Mouse (Mus musculus) forebrain, embryonic 16.5 days (tissue): ENCODE measurements around the gene Fgfr2. TPM values are rescaled to one million over a fixed set of nuclear protein-coding genes. Genes with fewer than 3 reads are reported as not detected.

Source experiments
- ATAC-seq: fragments of 200-750 bp; cut with Nextera tagmentation; 2 replicates; pipeline ENCODE4 v1.8.0; 2017; ENCODE audit warnings: mild to moderate bottlenecking, moderate library complexity
- H3K27ac ChIP-seq: fragments of 300-500 bp; sonication (generic); 2 replicates; pipeline ENCODE4 v1.5.1; 2014; ENCODE audit warnings: low read length, control low read depth
- H3K27me3 ChIP-seq: fragments of 300-500 bp; sonication (generic); replicated peaks from 2 replicates; pipeline ENCODE4 v1.6.1; 2014; ENCODE audit warnings: low read length; ENCODE audit not compliant: control insufficient read depth, insufficient read depth
- H3K36me3 ChIP-seq: fragments of 300-500 bp; sonication (generic); 2 replicates; pipeline ENCODE4 v1.6.1; 2014; ENCODE audit not compliant: control insufficient read depth, insufficient read depth
- H3K4me1 ChIP-seq: fragments of 300-500 bp; sonication (generic); replicated peaks from 2 replicates; pipeline ENCODE4 v1.6.1; 2014; ENCODE audit warnings: low read length; ENCODE audit not compliant: control insufficient read depth, insufficient read depth
- H3K4me2 ChIP-seq: fragments of 300-500 bp; sonication (generic); 2 replicates; pipeline ENCODE4 v1.6.1; 2014; ENCODE audit warnings: mild to moderate bottlenecking, low read length, control low read depth
- H3K4me3 ChIP-seq: fragments of 300-500 bp; sonication (generic); replicated peaks from 2 replicates; pipeline ENCODE4 v1.5.1; 2014; ENCODE audit warnings: mild to moderate bottlenecking, low read length, control low read depth
- H3K9ac ChIP-seq: fragments of 300-500 bp; sonication (generic); replicated peaks from 2 replicates; pipeline ENCODE4 v1.6.1; 2014; ENCODE audit warnings: low read depth, low read length, control low read depth
- H3K9me3 ChIP-seq: fragments of 300-500 bp; sonication (generic); 2 replicates; pipeline ENCODE4 v1.6.1; 2016; ENCODE audit warnings: low read length; ENCODE audit not compliant: control insufficient read depth
- WGBS: fragments of 180-500 bp; shearing (Covaris S2); extraction: QIAGEN DNeasy Blood & Tissue Kit; methylation state at CpG from one replicate; pipeline ENCODE4 v1.1.7; 2014; 5-methylcytosine and 5-hydroxymethylcytosine counted together
- polyA plus RNA-seq: library from polyadenylated mRNA; unstranded; fragments of >200 nt; fragmentation: Nextera tagmentation; extraction: Ambion mirVana; gene quantifications from 2 replicates; pipeline ENCODE4 v1.2.1, GENCODE M21; 2015

Gene Fgfr2
- polyA plus RNA-seq, 1 experiment from 2014 or later: 39.2 TPM

GRCm38 (mm10) chr7:132627448-132627847 is 495.7 kb downstream of the Fgfr2 start:
- Histone ChIP-seq H3K27me3 (no peaks in the 10 kb centered on the region), H3K36me3 (no peaks in the 10 kb centered on the region), H3K9me3 (no peaks in the 10 kb centered on the region), H3K9ac (no peak overlapping the region), H3K4me2 (no peak overlapping the region), H3K4me1 (peaks cover 4% of the 10 kb centered on the region; the same call in 1 of the 2 replicates), H3K27ac (no peak overlapping the region), H3K4me3 (no peak overlapping the region)
- ATAC-seq: no peak
- WGBS: 92% methylated on average over 3 of the region's 3 CpGs

GRCm38 (mm10) chr7:132626174-132626573 is 497.0 kb downstream of the Fgfr2 start:
- no peak for ATAC-seq
- Histone ChIP-seq H3K9ac (no peak overlapping the region), H3K27ac (no peak overlapping the region), H3K27me3 (no peaks in the 10 kb centered on the region), H3K4me2 (no peak overlapping the region), H3K9me3 (no peaks in the 10 kb centered on the region), H3K36me3 (no peaks in the 10 kb centered on the region), H3K4me1 (0 out of 2 replicates have a peak, but pooled peaks cover under 1% of the 10 kb centered on the region), H3K4me3 (no peak overlapping the region)
- WGBS: 35% methylated on average over 4 of the region's 4 CpGs

GRCm38 (mm10) chr7:132624161-132624560 is 499.0 kb downstream of the Fgfr2 start:
- ATAC-seq: no peak
- H3K9me3 ChIP-seq: no peaks in the 10 kb centered on the region
- H3K27me3 ChIP-seq: no peaks in the 10 kb centered on the region
- H3K9ac ChIP-seq: no peak overlapping the region
- no peak overlapping the region for H3K27ac ChIP-seq
- H3K36me3 ChIP-seq: no peaks in the 10 kb centered on the region
- no peak overlapping the region for H3K4me3 ChIP-seq
- WGBS: 80% methylated on average over 10 of the region's 10 CpGs
- no peaks in the 10 kb centered on the region for H3K4me1 ChIP-seq
- no peak overlapping the region for H3K4me2 ChIP-seq

DNA sequence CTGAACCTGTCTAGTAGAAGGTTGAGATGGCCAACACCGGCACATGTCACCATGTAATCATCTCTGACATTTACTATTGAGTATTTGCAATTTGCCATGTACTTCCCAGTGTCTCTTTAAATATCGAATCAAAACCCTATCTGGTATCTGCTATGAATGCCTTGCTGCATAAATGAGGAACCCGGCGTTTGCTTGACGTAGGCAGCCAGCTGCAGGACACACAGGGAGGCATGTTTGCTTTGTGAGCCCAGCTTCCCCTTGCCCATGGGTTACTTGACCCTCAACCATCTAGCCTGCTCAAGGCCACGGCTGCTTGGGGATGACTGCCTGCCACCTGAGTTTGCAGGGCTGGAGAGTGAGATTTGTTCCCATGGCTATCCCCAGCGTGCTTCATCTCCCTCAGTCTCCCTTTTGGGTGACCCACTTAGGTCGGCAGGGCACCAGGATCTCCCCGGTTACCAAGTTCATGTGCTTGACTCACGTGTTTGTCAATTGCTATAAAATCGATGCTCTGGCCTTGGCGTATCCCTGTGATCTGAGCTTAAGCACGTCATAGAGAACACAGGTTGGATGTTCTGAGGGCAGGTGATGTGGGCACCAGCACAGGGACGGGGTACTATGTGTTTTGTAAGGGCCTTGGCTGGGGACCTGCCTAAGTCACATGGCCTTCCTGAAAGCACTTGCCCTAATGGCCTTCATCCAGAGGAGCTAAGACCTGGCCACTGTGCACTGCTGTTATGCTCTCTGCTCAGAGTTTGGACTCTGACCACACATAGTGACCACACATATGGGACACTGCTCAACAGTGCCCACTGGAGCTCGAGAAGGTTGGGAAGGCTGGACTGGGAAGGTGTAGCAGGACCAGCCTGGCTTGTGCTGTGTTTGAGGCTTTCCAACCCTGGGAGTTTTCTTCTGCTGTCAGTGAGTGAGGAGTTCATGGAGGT is 502.9 kb downstream of the Fgfr2 start:
- no peaks in the 10 kb centered on the region for H3K9me3 ChIP-seq
- no peaks in the 10 kb centered on the region for H3K36me3 ChIP-seq
- no peak overlapping the region for H3K9ac ChIP-seq
- no peak overlapping the region for H3K4me3 ChIP-seq
- no peak for ATAC-seq
- H3K4me2 ChIP-seq: no peak overlapping the region
- no peak overlapping the region for H3K27ac ChIP-seq
- WGBS: 90% methylated on average over 15 of the region's 15 CpGs
- H3K27me3 ChIP-seq: no peaks in the 10 kb centered on the region
- no peaks in the 10 kb centered on the region for H3K4me1 ChIP-seq

GRCm38 (mm10) chr7:132619549-132619948 is 503.6 kb downstream of the Fgfr2 start:
- no peak for ATAC-seq
- Histone ChIP-seq H3K4me3 (no peak overlapping the region), H3K27ac (no peak overlapping the region), H3K4me2 (no peak overlapping the region), H3K9me3 (no peaks in the 10 kb centered on the region), H3K9ac (no peak overlapping the region), H3K4me1 (no peaks in the 10 kb centered on the region), H3K27me3 (no peaks in the 10 kb centered on the region), H3K36me3 (no peaks in the 10 kb centered on the region)
- WGBS: 93% methylated on average over 8 of the region's 8 CpGs

DNA sequence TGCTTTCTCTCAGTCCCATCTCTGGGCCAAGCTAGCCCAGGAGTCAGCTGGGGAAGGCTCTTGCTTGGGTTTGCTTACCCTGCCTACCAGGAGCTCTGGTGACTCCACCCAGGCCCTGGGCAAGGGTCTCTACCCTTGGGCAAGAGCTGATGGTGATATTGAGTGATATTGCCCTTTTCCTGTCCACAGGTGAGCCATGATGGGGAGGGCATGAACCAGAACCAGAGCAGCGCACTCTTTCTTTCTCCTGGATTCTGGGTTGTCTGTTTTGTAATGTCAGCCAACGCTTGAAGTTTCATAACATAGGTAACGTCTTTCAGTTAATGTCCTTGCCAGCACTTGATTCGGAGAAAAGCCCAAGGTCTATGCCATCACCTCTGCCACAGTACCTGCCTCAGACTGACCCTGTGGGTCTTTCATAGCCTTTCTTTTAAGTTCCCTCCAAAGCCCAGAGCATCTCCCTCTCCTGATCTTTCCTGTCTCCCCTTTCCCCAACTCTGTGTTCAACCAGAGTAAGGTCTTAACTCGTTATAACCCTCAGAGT is 506.1 kb downstream of the Fgfr2 start:
- Histone ChIP-seq H3K9ac (no peak overlapping the region), H3K4me1 (no peaks in the 10 kb centered on the region), H3K27me3 (no peaks in the 10 kb centered on the region), H3K4me3 (no peak overlapping the region), H3K4me2 (no peak overlapping the region), H3K9me3 (no peaks in the 10 kb centered on the region), H3K27ac (no peak overlapping the region), H3K36me3 (no peaks in the 10 kb centered on the region)
- WGBS: 88% methylated on average over 5 of the region's 5 CpGs
- ATAC-seq: no peak

DNA sequence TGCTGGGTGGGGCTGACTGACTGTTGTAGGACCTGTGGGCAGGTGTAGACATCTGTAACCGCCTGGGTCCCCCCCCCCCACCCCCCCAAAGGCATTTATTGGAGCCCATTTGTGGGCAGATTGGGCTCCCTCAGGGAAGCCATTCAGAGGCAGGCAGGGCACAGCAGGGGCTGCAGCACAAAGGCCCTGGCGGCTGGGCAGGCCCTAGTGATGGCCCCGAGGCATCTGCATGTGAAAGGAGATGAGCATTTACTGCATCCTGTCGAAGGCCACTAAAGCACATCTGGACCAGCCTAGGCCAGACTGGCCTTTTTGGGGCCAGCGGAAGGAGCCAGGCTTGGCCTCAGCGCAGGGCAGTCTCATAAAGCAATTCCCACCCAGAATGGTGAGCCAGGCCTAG is 506.8 kb downstream of the Fgfr2 start:
- H3K4me1 ChIP-seq: no peaks in the 10 kb centered on the region
- WGBS: 19% methylated on average over 6 of the region's 6 CpGs
- H3K9me3 ChIP-seq: no peaks in the 10 kb centered on the region
- H3K4me3 ChIP-seq: no peak overlapping the region
- H3K27ac ChIP-seq: no peak overlapping the region
- H3K9ac ChIP-seq: no peak overlapping the region
- no peaks in the 10 kb centered on the region for H3K36me3 ChIP-seq
- no peaks in the 10 kb centered on the region for H3K27me3 ChIP-seq
- ATAC-seq: no peak
- no peak overlapping the region for H3K4me2 ChIP-seq

GRCm38 (mm10) chr7:132615346-132615745 is 507.8 kb downstream of the Fgfr2 start:
- Histone ChIP-seq H3K9ac (no peak overlapping the region), H3K27ac (no peak overlapping the region), H3K4me1 (peaks cover under 1% of the 10 kb centered on the region; the same call in 1 of the 2 replicates), H3K27me3 (no peaks in the 10 kb centered on the region), H3K36me3 (no peaks in the 10 kb centered on the region), H3K4me2 (no peak overlapping the region), H3K4me3 (no peak overlapping the region), H3K9me3 (no peaks in the 10 kb centered on the region)
- 28% methylated on average over 3 of the region's 3 CpGs for WGBS
- no peak for ATAC-seq

- Histone ChIP-seq H3K4me3 (no peak overlapping the region), H3K4me1 (peaks cover 4% of the 10 kb centered on the region; the same call in 1 of the 2 replicates), H3K27ac (no peak overlapping the region), H3K27me3 (0 out of 2 replicates have a peak, but pooled peaks cover 2% of the 10 kb centered on the region), H3K36me3 (no peaks in the 10 kb centered on the region), H3K9me3 (no peaks in the 10 kb centered on the region), H3K9ac (no peak overlapping the region), H3K4me2 (no peak overlapping the region)
- no peak for ATAC-seq
- WGBS: 96% methylated on average over 8 of the region's 8 CpGs
Observed at GRCm38 (mm10) chr7:132611530-132611929, 511.6 kb downstream of the Fgfr2 start.
